Mouse (Mus musculus) left cerebral cortex, postnatal 36 days (tissue): ENCODE results near the gene Prox1. TPM values are rescaled to one million over a fixed set of nuclear protein-coding genes. Genes with fewer than 3 reads are reported as not detected.

Experiments used
- DNase-seq, 2 experiments: peaks; one replicate each; pipeline ENCODE4 v3.0.0; 2021 to 2022; ENCODE audit warnings: low spot score in 2 of 2, mixed read lengths in 1 of 2
- intact Hi-C: fragments of 180-260 bp; cut with DNase I; formaldehyde crosslinking; loops from one replicate; pipeline ENCODE4 v1.15.1; 2025
- total RNA-seq, 2 experiments: library from RNA; stranded (reverse); gene quantifications; 2 replicates each; pipeline ENCODE4 v1.2.3; 2021

Gene Prox1
- total RNA-seq, 2 experiments from 2014 or later: 8.5 to 8.7 TPM

- intact Hi-C loops: no loop called here
- DNase-seq: peak in 1 of 2 experiments; percentile 6
These were observed 4.5 kb upstream of the Prox1 start for GRCm38 (mm10) chr1:190174671-190175661.

- peak in 1 of 2 experiments; percentile 11 for DNase-seq
- intact Hi-C loops: no loop called here
These were observed 3.7 kb upstream of the Prox1 start for GRCm38 (mm10) chr1:190174231-190174630.

GRCm38 (mm10) chr1:190173596-190173995 is 3.1 kb upstream of the Prox1 start:
- no peak for DNase-seq
- intact Hi-C loops: no loop called here

- intact Hi-C loops: no loop called here
- no peak for DNase-seq
These were observed 2.5 kb upstream of the Prox1 start for GRCm38 (mm10) chr1:190172979-190173461.

- no peak for DNase-seq
- intact Hi-C loops: no loop called here
These were observed 1.9 kb upstream of the Prox1 start for GRCm38 (mm10) chr1:190172311-190172978.

GRCm38 (mm10) chr1:190171750-190172149 is 1.2 kb upstream of the Prox1 start:
- DNase-seq: no peak
- intact Hi-C loops: no loop called here

GRCm38 (mm10) chr1:190171341-190171740 is 827 bp upstream of the Prox1 start:
- intact Hi-C loops: no loop called here

GRCm38 (mm10) chr1:190170819-190171216 is 304 bp upstream of the Prox1 start:
- DNase-seq: no peak
- intact Hi-C loops: no loop called here

More at GRCm38 (mm10) chr1:190171341-190171740, 827 bp upstream of the Prox1 start:
- no peak for DNase-seq

GRCm38 (mm10) chr1:190168761-190169671 is 1.5 kb downstream of the Prox1 start:
- no peak for DNase-seq
- intact Hi-C loops: no loop called here

GRCm38 (mm10) chr1:190168115-190168514 is 2.4 kb downstream of the Prox1 start:
- intact Hi-C loops: no loop called here

GRCm38 (mm10) chr1:190167609-190168008 is 2.9 kb downstream of the Prox1 start:
- intact Hi-C loops: no loop called here
- DNase-seq: no peak

More at GRCm38 (mm10) chr1:190168115-190168514, 2.4 kb downstream of the Prox1 start:
- DNase-seq: no peak

GRCm38 (mm10) chr1:190165511-190165910 is 5.0 kb downstream of the Prox1 start:
- DNase-seq: no peak
- intact Hi-C loops: no loop called here

- intact Hi-C loops: no loop called here
- DNase-seq: no peak
These were observed 7.0 kb downstream of the Prox1 start for GRCm38 (mm10) chr1:190163471-190163870.

- no peak for DNase-seq
- intact Hi-C loops: no loop called here
These were observed 8.6 kb downstream of the Prox1 start for GRCm38 (mm10) chr1:190161708-190162465.

GRCm38 (mm10) chr1:190161288-190161687 is 9.2 kb downstream of the Prox1 start:
- no peak for DNase-seq
- intact Hi-C loops: no loop called here

GRCm38 (mm10) chr1:190159457-190159856 is 11.1 kb downstream of the Prox1 start:
- DNase-seq: no peak
- intact Hi-C loops: no loop called here

GRCm38 (mm10) chr1:190155751-190156150 is 14.8 kb downstream of the Prox1 start:
- no peak for DNase-seq
- intact Hi-C loops: no loop called here

- intact Hi-C loops: no loop called here
- no peak for DNase-seq
These were observed 15.5 kb downstream of the Prox1 start for GRCm38 (mm10) chr1:190155021-190155420.

- DNase-seq: no peak
- intact Hi-C loops: no loop called here
These were observed 16.2 kb downstream of the Prox1 start for GRCm38 (mm10) chr1:190154292-190154691.
